ENCODE assay signal across 8 mouse cellular contexts in the genomic region with DNA sequence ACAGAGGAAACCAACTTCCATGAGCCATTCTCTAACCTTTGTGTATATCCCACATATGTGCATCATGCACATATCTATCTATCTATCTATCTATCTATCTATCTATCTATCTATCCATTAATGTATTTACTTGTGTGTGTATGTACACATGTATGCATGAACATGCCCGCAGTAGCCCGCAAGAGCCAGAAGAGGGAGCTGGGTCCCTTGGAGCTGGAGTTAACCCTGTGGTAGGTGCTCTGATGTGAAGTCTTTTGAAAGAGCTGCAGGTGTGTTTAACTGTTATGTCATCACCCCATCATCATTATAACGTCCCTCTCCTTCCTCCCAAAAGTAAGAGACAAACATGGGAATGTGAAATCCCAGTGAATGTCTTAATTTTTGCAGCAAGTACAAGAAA.
DNase-seq lines count a peak whose midpoint lies in the region; ATAC-seq and TF ChIP-seq lines count a peak whose summit lies in the region.

No protein-coding gene starts in this region.

- intact Hi-C loops in left cerebral cortex, postnatal 36 days (cut with DNase I): no loop called here

- no peak overlapping the region for H3K9ac ChIP-seq in kidney, embryonic 16.5 days (replicated peaks; ENCODE audit: low read length)

- peak; percentile 55; the same call in 1 of the 2 replicates for TF ChIP-seq CTCF in kidney, adult 2 months (conservative IDR thresholded peaks at IDR 0.05; ENCODE audit: insufficient read depth, insufficient read length, low read depth, low read length)
- peak; percentile 32; the same call in 1 of the 2 replicates for TF ChIP-seq CTCF in bone marrow, adult 2 months (IDR thresholded peaks at IDR 0.05; ENCODE audit: control insufficient read depth, insufficient read depth, low read length)

- H3K4me3 ChIP-seq in kidney, adult 2 months (ENCODE audit: insufficient read depth, low read depth, low read length): no peak overlapping the region
- no peak overlapping the region for H3K4me3 ChIP-seq in kidney, embryonic 16.5 days (ENCODE audit: low read length)
- no peak overlapping the region for H3K4me3 ChIP-seq in bone marrow, adult 2 months (replicated peaks; ENCODE audit: control insufficient read depth, low read depth, low read length)

- no peak for ATAC-seq in kidney, embryonic 16.5 days (ENCODE audit: low FRiP score, low TSS enrichment)

- no peak for TF ChIP-seq POLR2A in kidney, adult 2 months (IDR thresholded peaks at IDR 0.05; ENCODE audit: low read depth, low read length)
- no peak for TF ChIP-seq POLR2A in bone marrow, adult 2 months (IDR thresholded peaks at IDR 0.05; ENCODE audit: borderline replicate concordance, control insufficient read depth, low read depth, low read length)

- no peak overlapping the region for H3K27ac ChIP-seq in kidney, adult 2 months (ENCODE audit: insufficient read depth, low read depth, low read length)
- no peak overlapping the region for H3K27ac ChIP-seq in kidney, embryonic 16.5 days (ENCODE audit: low read length)
- no peak overlapping the region for H3K27ac ChIP-seq in bone marrow, adult 2 months (ENCODE audit: control insufficient read depth, insufficient read depth, low read depth, low read length, poor library complexity)

- DNase-seq in kidney, adult 2 months: peak; percentile 42
- DNase-seq in right cerebral cortex, postnatal 4 days: peak; percentile 20
- DNase-seq in right cerebral cortex, postnatal 36 days (ENCODE audit: low spot score in 2 of 2): no peak
- DNase-seq in thymus, postnatal 36 days: peak; percentile 13 to 24
- DNase-seq in left cerebral cortex, postnatal 36 days (ENCODE audit: low spot score in 2 of 2): no peak
- no peak for DNase-seq in adipocyte (ENCODE audit: low spot score)

- WGBS in kidney, adult 2 months: 93% methylated on average over 3 of the region's 3 CpGs
- WGBS in kidney, embryonic 16.5 days: 88% methylated on average over 3 of the region's 3 CpGs
- WGBS in bone marrow, adult 2 months: 77% methylated on average over 3 of the region's 3 CpGs

- H3K4me2 ChIP-seq in kidney, embryonic 16.5 days (replicated peaks; ENCODE audit: low read depth, low read length): no peak overlapping the region

- no peaks in the 10 kb centered on the region for H3K36me3 ChIP-seq in kidney, adult 2 months (ENCODE audit: control insufficient read depth, insufficient read depth, low read length)
- no peaks in the 10 kb centered on the region for H3K36me3 ChIP-seq in kidney, embryonic 16.5 days (ENCODE audit: insufficient read depth, low read length)

- H3K27me3 ChIP-seq in kidney, adult 2 months (replicated peaks; ENCODE audit: control insufficient read depth, insufficient read depth, low read length): no peaks in the 10 kb centered on the region
- no peaks in the 10 kb centered on the region for H3K27me3 ChIP-seq in kidney, embryonic 16.5 days (ENCODE audit: insufficient read depth, low read length)

- H3K9me3 ChIP-seq in kidney, embryonic 16.5 days (ENCODE audit: low read length): no peaks in the 10 kb centered on the region

- H3K4me1 ChIP-seq in kidney, adult 2 months (ENCODE audit: control insufficient read depth, insufficient read depth, low read length): no peaks in the 10 kb centered on the region
- H3K4me1 ChIP-seq in kidney, embryonic 16.5 days (ENCODE audit: insufficient read depth, low read length): no peaks in the 10 kb centered on the region
- no peaks in the 10 kb centered on the region; the same call in 1 of the 2 replicates for H3K4me1 ChIP-seq in bone marrow, adult 2 months (ENCODE audit: control insufficient read depth, insufficient read depth, low read length)

Comparison
In these comparisons a context has a peak if more than half of its experiments do, and no peak if none do; other contexts are left out.
1. DNase-seq: peak in kidney, adult 2 months (single experiment), right cerebral cortex, postnatal 4 days (single experiment) and thymus, postnatal 36 days (2 of 2); none in right cerebral cortex, postnatal 36 days (0 of 2), left cerebral cortex, postnatal 36 days (0 of 2) and adipocyte (single experiment).